Mouse (Mus musculus): ENCODE data around the gene Stab2. TPM values are rescaled to one million over a fixed set of nuclear protein-coding genes. Genes with fewer than 3 reads are reported as not detected.

Stab2 gene
- polyA plus RNA-seq, 1 experiment from 2014 or later, result 1.1 TPM

GRCm38 (mm10) chr10:86907043-86907442 lies 100.8 kb downstream of the Stab2 start:
- no peaks in the 10 kb centered on the region for H3K27me3 ChIP-seq (ENCODE audit: control insufficient read depth, insufficient read depth, low read length)
- no peak overlapping the region for H3K4me2 ChIP-seq (replicated peaks; ENCODE audit: low read depth, low read length)
- no peak overlapping the region for H3K27ac ChIP-seq (ENCODE audit: low read length)
- no peak for ATAC-seq (ENCODE audit: insufficient number of reproducible peaks, insufficient read depth, low FRiP score, low read depth)
- H3K4me3 ChIP-seq (ENCODE audit: low read depth, low read length), result no peak overlapping the region
- H3K36me3 ChIP-seq (ENCODE audit: control insufficient read depth, insufficient read depth, low read length), result no peaks in the 10 kb centered on the region
- no peaks in the 10 kb centered on the region for H3K9me3 ChIP-seq (ENCODE audit: control insufficient read depth, low read depth, low read length)
- H3K4me1 ChIP-seq (ENCODE audit: control insufficient read depth, insufficient read depth, low read length), result no peaks in the 10 kb centered on the region
- no peak overlapping the region for H3K9ac ChIP-seq (replicated peaks; ENCODE audit: low read depth, low read length)
- WGBS, result 75% methylated on average over 6 of the region's 6 CpGs

DNA sequence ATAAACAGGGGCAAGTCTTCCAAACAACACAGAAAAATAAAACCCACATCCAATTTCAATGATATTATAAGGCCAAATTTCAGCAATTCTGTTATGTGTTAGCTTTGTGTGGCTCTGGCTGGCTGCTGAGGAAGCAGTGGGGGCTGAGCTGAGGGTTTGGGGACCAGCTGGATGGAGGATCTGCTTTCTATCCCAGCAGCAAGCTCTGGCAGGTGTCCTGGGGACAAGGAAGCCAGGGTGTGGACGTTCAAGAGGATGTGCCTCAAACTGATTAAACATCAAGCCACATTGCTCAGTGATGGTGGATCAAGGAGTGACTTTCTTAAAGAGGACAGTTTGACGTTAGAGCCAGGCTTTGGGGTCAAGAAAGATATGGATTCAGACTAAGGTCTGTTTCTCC lies 112.3 kb downstream of the Stab2 start:
- no peak for ATAC-seq (ENCODE audit: insufficient number of reproducible peaks, insufficient read depth, low FRiP score, low read depth)
- Histone ChIP-seq H3K4me3 (ENCODE audit: low read depth, low read length) (no peak overlapping the region), H3K4me1 (ENCODE audit: control insufficient read depth, insufficient read depth, low read length) (no peaks in the 10 kb centered on the region), H3K9ac (replicated peaks; ENCODE audit: low read depth, low read length) (no peak overlapping the region), H3K27me3 (ENCODE audit: control insufficient read depth, insufficient read depth, low read length) (no peaks in the 10 kb centered on the region), H3K27ac (ENCODE audit: low read length) (no peak overlapping the region), H3K9me3 (ENCODE audit: control insufficient read depth, low read depth, low read length) (no peaks in the 10 kb centered on the region), H3K36me3 (ENCODE audit: control insufficient read depth, insufficient read depth, low read length) (no peaks in the 10 kb centered on the region), H3K4me2 (replicated peaks; ENCODE audit: low read depth, low read length) (no peak overlapping the region)
- 44% methylated on average over 2 of the region's 2 CpGs for WGBS

GRCm38 (mm10) chr10:86891066-86891465 lies 116.8 kb downstream of the Stab2 start:
- H3K9ac ChIP-seq (replicated peaks; ENCODE audit: low read depth, low read length), result no peak overlapping the region

GRCm38 (mm10) chr10:86890166-86890930 lies 117.5 kb downstream of the Stab2 start:
- ATAC-seq (ENCODE audit: insufficient number of reproducible peaks, insufficient read depth, low FRiP score, low read depth), result no peak
- WGBS, result 89% methylated on average over 14 of the region's 14 CpGs
- no peaks in the 10 kb centered on the region for H3K27me3 ChIP-seq (ENCODE audit: control insufficient read depth, insufficient read depth, low read length)
- H3K4me2 ChIP-seq (replicated peaks; ENCODE audit: low read depth, low read length), result no peak overlapping the region
- H3K9ac ChIP-seq (replicated peaks; ENCODE audit: low read depth, low read length), result no peak overlapping the region
- H3K4me3 ChIP-seq (ENCODE audit: low read depth, low read length), result no peak overlapping the region
- H3K4me1 ChIP-seq (ENCODE audit: control insufficient read depth, insufficient read depth, low read length), result no peaks in the 10 kb centered on the region
- H3K27ac ChIP-seq (ENCODE audit: low read length), result no peak overlapping the region
- H3K36me3 ChIP-seq (ENCODE audit: control insufficient read depth, insufficient read depth, low read length), result no peaks in the 10 kb centered on the region
- no peaks in the 10 kb centered on the region for H3K9me3 ChIP-seq (ENCODE audit: control insufficient read depth, low read depth, low read length)

More at GRCm38 (mm10) chr10:86891066-86891465, 116.8 kb downstream of the Stab2 start:
- Histone ChIP-seq H3K9me3 (ENCODE audit: control insufficient read depth, low read depth, low read length) (no peaks in the 10 kb centered on the region), H3K4me1 (ENCODE audit: control insufficient read depth, insufficient read depth, low read length) (no peaks in the 10 kb centered on the region), H3K36me3 (ENCODE audit: control insufficient read depth, insufficient read depth, low read length) (no peaks in the 10 kb centered on the region), H3K27me3 (ENCODE audit: control insufficient read depth, insufficient read depth, low read length) (no peaks in the 10 kb centered on the region), H3K27ac (ENCODE audit: low read length) (no peak overlapping the region), H3K4me2 (replicated peaks; ENCODE audit: low read depth, low read length) (no peak overlapping the region), H3K4me3 (ENCODE audit: low read depth, low read length) (no peak overlapping the region)
- no peak for ATAC-seq (ENCODE audit: insufficient number of reproducible peaks, insufficient read depth, low FRiP score, low read depth)
- WGBS, result 84% methylated on average over 1 of the region's 1 CpGs

- H3K4me3 ChIP-seq (ENCODE audit: low read depth, low read length), result no peak overlapping the region
- no peak overlapping the region for H3K4me2 ChIP-seq (replicated peaks; ENCODE audit: low read depth, low read length)
- H3K9ac ChIP-seq (replicated peaks; ENCODE audit: low read depth, low read length), result no peak overlapping the region
- H3K4me1 ChIP-seq (ENCODE audit: control insufficient read depth, insufficient read depth, low read length), result no peaks in the 10 kb centered on the region
- no peaks in the 10 kb centered on the region for H3K36me3 ChIP-seq (ENCODE audit: control insufficient read depth, insufficient read depth, low read length)
- no peak for ATAC-seq (ENCODE audit: insufficient number of reproducible peaks, insufficient read depth, low FRiP score, low read depth)
- H3K27me3 ChIP-seq (ENCODE audit: control insufficient read depth, insufficient read depth, low read length), result no peaks in the 10 kb centered on the region
- H3K9me3 ChIP-seq (ENCODE audit: control insufficient read depth, low read depth, low read length), result no peaks in the 10 kb centered on the region
- H3K27ac ChIP-seq (ENCODE audit: low read length), result no peak overlapping the region
These were observed 118.4 kb downstream of the Stab2 start for GRCm38 (mm10) chr10:86889440-86889839.

DNA sequence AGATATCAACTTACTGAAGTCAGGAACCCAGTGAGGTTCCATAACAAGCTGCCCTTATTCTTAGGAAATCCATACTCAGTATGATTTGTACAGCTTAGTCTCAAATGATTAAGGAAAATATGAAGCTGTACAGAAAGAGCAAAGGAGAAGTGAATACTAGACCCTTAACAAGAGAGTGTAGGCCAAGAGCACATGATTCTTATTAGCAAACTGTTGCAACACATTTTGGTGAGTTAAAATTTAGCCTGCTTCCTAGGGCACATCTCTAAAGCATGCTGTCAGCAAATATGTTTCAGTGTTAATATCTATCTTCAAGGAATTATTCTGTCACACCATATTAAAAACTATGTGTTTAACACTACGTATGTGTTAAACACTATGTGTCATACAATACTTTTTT lies 121.4 kb downstream of the Stab2 start:
- no peaks in the 10 kb centered on the region for H3K9me3 ChIP-seq (ENCODE audit: control insufficient read depth, low read depth, low read length)
- WGBS, result 88% methylated on average over 1 of the region's 1 CpGs
- no peak overlapping the region for H3K4me2 ChIP-seq (replicated peaks; ENCODE audit: low read depth, low read length)
- ATAC-seq (ENCODE audit: insufficient number of reproducible peaks, insufficient read depth, low FRiP score, low read depth), result no peak
- no peaks in the 10 kb centered on the region for H3K36me3 ChIP-seq (ENCODE audit: control insufficient read depth, insufficient read depth, low read length)
- no peak overlapping the region for H3K4me3 ChIP-seq (ENCODE audit: low read depth, low read length)
- no peak overlapping the region for H3K9ac ChIP-seq (replicated peaks; ENCODE audit: low read depth, low read length)
- H3K4me1 ChIP-seq (ENCODE audit: control insufficient read depth, insufficient read depth, low read length), result no peaks in the 10 kb centered on the region
- no peak overlapping the region for H3K27ac ChIP-seq (ENCODE audit: low read length)
- no peaks in the 10 kb centered on the region for H3K27me3 ChIP-seq (ENCODE audit: control insufficient read depth, insufficient read depth, low read length)

GRCm38 (mm10) chr10:86881448-86881847 lies 126.4 kb downstream of the Stab2 start:
- H3K4me3 ChIP-seq (ENCODE audit: low read depth, low read length), result no peak overlapping the region
- no peaks in the 10 kb centered on the region for H3K36me3 ChIP-seq (ENCODE audit: control insufficient read depth, insufficient read depth, low read length)
- no peaks in the 10 kb centered on the region for H3K9me3 ChIP-seq (ENCODE audit: control insufficient read depth, low read depth, low read length)
- H3K4me1 ChIP-seq (ENCODE audit: control insufficient read depth, insufficient read depth, low read length), result no peaks in the 10 kb centered on the region
- no peak for ATAC-seq (ENCODE audit: insufficient number of reproducible peaks, insufficient read depth, low FRiP score, low read depth)
- no peak overlapping the region for H3K4me2 ChIP-seq (replicated peaks; ENCODE audit: low read depth, low read length)
- no peaks in the 10 kb centered on the region for H3K27me3 ChIP-seq (ENCODE audit: control insufficient read depth, insufficient read depth, low read length)
- H3K27ac ChIP-seq (ENCODE audit: low read length), result no peak overlapping the region
- H3K9ac ChIP-seq (replicated peaks; ENCODE audit: low read depth, low read length), result no peak overlapping the region

DNA sequence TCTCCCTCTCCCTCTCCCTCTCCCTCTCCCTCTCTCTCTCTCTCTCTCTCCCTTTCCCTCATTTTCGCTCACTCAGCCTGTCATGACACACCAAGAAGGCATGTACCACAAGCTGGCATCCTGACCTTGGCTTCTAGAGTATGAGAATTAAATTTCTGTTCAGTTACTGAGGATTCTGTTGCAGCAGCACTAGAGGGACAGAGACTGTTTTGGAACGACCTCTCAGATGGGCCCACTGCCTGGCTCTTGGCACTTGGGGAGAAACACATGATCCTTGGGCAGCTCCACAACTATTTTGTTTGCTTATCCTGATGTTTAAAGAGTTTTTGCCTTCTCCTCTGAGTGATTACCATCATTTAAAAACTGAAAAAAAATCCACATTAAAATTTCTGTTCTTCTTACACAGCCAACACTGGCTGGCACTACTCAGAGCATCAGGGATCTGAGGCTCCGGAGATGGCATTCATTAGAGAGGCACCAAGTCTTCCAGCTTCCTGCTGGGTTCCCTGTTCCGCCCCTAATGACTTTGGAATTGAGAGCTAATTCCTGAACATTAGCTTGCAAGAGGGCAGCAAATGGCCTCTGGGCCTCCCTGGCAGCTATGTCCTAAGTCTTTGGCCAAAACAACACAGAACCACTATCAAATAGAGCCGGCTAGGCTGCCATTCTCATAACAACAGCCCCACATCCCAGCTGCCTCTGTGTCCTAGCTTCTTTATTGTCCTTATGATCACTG lies 127.6 kb downstream of the Stab2 start:
- Histone ChIP-seq H3K4me1 (ENCODE audit: control insufficient read depth, insufficient read depth, low read length) (no peaks in the 10 kb centered on the region), H3K9me3 (ENCODE audit: control insufficient read depth, low read depth, low read length) (no peaks in the 10 kb centered on the region), H3K4me3 (ENCODE audit: low read depth, low read length) (no peak overlapping the region), H3K27ac (ENCODE audit: low read length) (no peak overlapping the region), H3K9ac (replicated peaks; ENCODE audit: low read depth, low read length) (no peak overlapping the region), H3K36me3 (ENCODE audit: control insufficient read depth, insufficient read depth, low read length) (no peaks in the 10 kb centered on the region), H3K4me2 (replicated peaks; ENCODE audit: low read depth, low read length) (no peak overlapping the region), H3K27me3 (ENCODE audit: control insufficient read depth, insufficient read depth, low read length) (no peaks in the 10 kb centered on the region)
- WGBS, result 66% methylated on average over 5 of the region's 5 CpGs
- ATAC-seq (ENCODE audit: insufficient number of reproducible peaks, insufficient read depth, low FRiP score, low read depth), result no peak

Measured in stomach, embryonic 14.5 days (tissue).